Mouse (Mus musculus): Measurements from ENCODE around the gene Elf3.

- TF ChIP-seq POLR2AphosphoS2 (IDR thresholded peaks at IDR 0.05; ENCODE audit: low read depth, low read length) (no peak), USF1 (IDR thresholded peaks at IDR 0.05; ENCODE audit: low read depth, low read length) (no peak), CTCF (conservative IDR thresholded peaks at IDR 0.05 in 1 of 2, IDR thresholded peaks at IDR 0.05 in 1 of 2; ENCODE audit: low read depth in 2 of 2, low read length in 2 of 2) (no peak), POLR2A (IDR thresholded peaks at IDR 0.05; ENCODE audit: low read depth, low read length) (no peak)
Observed at GRCm38 (mm10) chr1:135227339-135227950, 30.9 kb downstream of the Elf3 start.

Measured in CH12.LX (cell line).